ENCODE assay signal across 8 mouse cellular contexts in genomic region chr1:172119720-172120119, GRCm38 (mm10). TPM values are rescaled to one million over a fixed set of nuclear protein-coding genes. Genes with fewer than 3 reads are reported as not detected.
DNase-seq lines count a peak whose midpoint lies in the region; ATAC-seq lines count a peak whose summit lies in the region.

No protein-coding gene starts in this region.

- no peaks in the 10 kb centered on the region for H3K9me3 ChIP-seq in neural tube, embryonic 11.5 days (ENCODE audit: control insufficient read depth, low read length)

- H3K27me3 ChIP-seq in neural tube, embryonic 11.5 days (ENCODE audit: control insufficient read depth, insufficient read depth, low read length): no peaks in the 10 kb centered on the region

- no peak overlapping the region for H3K4me3 ChIP-seq in neural tube, embryonic 11.5 days (ENCODE audit: low read depth, low read length)

- ATAC-seq in neural tube, embryonic 11.5 days (ENCODE audit: insufficient read depth, low FRiP score, low TSS enrichment): no peak

- peaks cover 35% of the 10 kb centered on the region for H3K36me3 ChIP-seq in neural tube, embryonic 11.5 days (ENCODE audit: control insufficient read depth, insufficient read depth, low read length)

- H3K4me2 ChIP-seq in neural tube, embryonic 11.5 days (ENCODE audit: low read depth): no peak overlapping the region

- H3K9ac ChIP-seq in neural tube, embryonic 11.5 days (ENCODE audit: low read length): no peak overlapping the region

- DNase-seq in neural tube, embryonic 11.5 days (ENCODE audit: low spot score): peak; percentile 40
- no peak for DNase-seq in neural tube, embryonic 10.5 days (ENCODE audit: extremely low spot score, low spot score)
- DNase-seq in NIH3T3 (ENCODE audit: low read depth): peak; percentile 83
- DNase-seq in cerebellum, adult 9-10 months: peak; percentile 77
- peak; percentile 71 for DNase-seq in forelimb bud, embryonic 11.5 days (ENCODE audit: low read depth, low spot score)
- peak; percentile 44 for DNase-seq in layer of hippocampus, adult 9-11 months
- DNase-seq in retina, adult 2 months (ENCODE audit: low read depth, low spot score): peak; percentile 39
- DNase-seq in ovary, postnatal 36 days (ENCODE audit: low spot score): no peak

- WGBS in neural tube, embryonic 11.5 days: 58% methylated on average over 3 of the region's 3 CpGs

- no peak overlapping the region for H3K27ac ChIP-seq in neural tube, embryonic 11.5 days (ENCODE audit: low read depth, low read length)

- H3K4me1 ChIP-seq in neural tube, embryonic 11.5 days (ENCODE audit: control insufficient read depth, insufficient read depth, low read length): no peaks in the 10 kb centered on the region

RNA-seq across cellular contexts. Expression of gene Pex19, which starts 6.8 kb away (rescaled TPM):
- polyA plus RNA-seq in neural tube, embryonic 11.5 days (2014; fragmentation: Nextera tagmentation; extraction: Ambion mirVana): 182 and 185 TPM in 2 replicates

RNA-seq across cellular contexts. Expression of gene Dcaf8, which starts 28.2 kb away (rescaled TPM):
- 105 and 113 TPM in 2 replicates for polyA plus RNA-seq in neural tube, embryonic 11.5 days (2014; fragmentation: Nextera tagmentation; extraction: Ambion mirVana)

RNA-seq across cellular contexts. Expression of gene Ncstn, which starts 37.1 kb away (rescaled TPM):
- polyA plus RNA-seq in neural tube, embryonic 11.5 days (2014; fragmentation: Nextera tagmentation; extraction: Ambion mirVana): 122 and 132 TPM in 2 replicates

RNA-seq across cellular contexts. Expression of gene Copa, which starts 37.4 kb away (rescaled TPM):
- 219 and 225 TPM in 2 replicates for polyA plus RNA-seq in neural tube, embryonic 11.5 days (2014; fragmentation: Nextera tagmentation; extraction: Ambion mirVana)

Comparison
In these comparisons a context has a peak if more than half of its experiments do, and no peak if none do; other contexts are left out.
1. DNase-seq: peak in neural tube, embryonic 11.5 days (single experiment), NIH3T3 (single experiment), cerebellum, adult 9-10 months (single experiment), forelimb bud, embryonic 11.5 days (single experiment), layer of hippocampus, adult 9-11 months (single experiment) and retina, adult 2 months (single experiment); none in neural tube, embryonic 10.5 days (single experiment) and ovary, postnatal 36 days (single experiment).